Mouse (Mus musculus): ENCODE data around the gene Tenm2.
A peak's percentile ranks its signal among the peaks of the same experiment; 100 is the strongest.

Tenm2 gene

GRCm38 (mm10) chr11:35972270-35972931 lies 1263.4 kb downstream of the Tenm2 start:
- no peak for DNase-seq (ENCODE audit: inconsistent age in 2 of 2, low spot score in 1 of 2)

- DNase-seq (ENCODE audit: inconsistent age in 2 of 2, low spot score in 1 of 2): peak; percentile 78 to 87
Measured at GRCm38 (mm10) chr11:35970806-35971705, 1264.7 kb downstream of the Tenm2 start.

GRCm38 (mm10) chr11:35968291-35968690 lies 1267.5 kb downstream of the Tenm2 start:
- DNase-seq (ENCODE audit: inconsistent age in 2 of 2, low spot score in 1 of 2): peak; percentile 71 to 86

DNA sequence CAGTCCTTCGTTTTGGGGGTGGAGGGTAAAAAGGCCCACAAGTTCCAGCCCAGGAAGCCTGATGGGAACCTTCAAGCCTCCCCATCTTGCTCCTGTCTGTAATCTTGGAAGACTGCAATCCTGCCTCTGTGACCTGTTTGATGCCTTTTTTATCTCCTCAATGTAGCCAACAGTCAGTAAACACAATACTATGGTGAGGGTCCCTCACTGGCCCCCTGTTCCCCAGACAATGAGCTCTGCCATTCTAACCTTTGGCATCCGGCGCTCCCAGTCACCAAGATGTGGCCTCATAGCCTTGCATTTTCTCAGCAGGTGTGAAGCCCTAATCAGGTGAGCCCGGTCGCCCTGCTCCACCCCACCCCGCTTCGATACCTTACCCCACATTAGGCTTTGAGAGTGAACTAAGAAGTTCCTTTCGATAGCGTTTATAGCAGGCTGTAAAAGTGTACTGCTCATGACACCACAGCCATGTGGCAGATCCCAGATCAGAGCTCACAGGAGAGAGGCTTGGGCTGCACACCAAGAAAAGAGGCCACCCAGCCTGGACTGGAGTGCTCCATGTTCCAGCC lies 1271.7 kb downstream of the Tenm2 start:
- DNase-seq (ENCODE audit: inconsistent age in 2 of 2, low spot score in 1 of 2): no peak

- peak in 1 of 2 experiments; percentile 69 for DNase-seq (ENCODE audit: inconsistent age in 2 of 2, low spot score in 1 of 2)
Measured at GRCm38 (mm10) chr11:35963554-35963953, 1272.2 kb downstream of the Tenm2 start.

- no peak for DNase-seq (ENCODE audit: inconsistent age in 2 of 2, low spot score in 1 of 2)
Measured at GRCm38 (mm10) chr11:35962431-35962830, 1273.3 kb downstream of the Tenm2 start.

- no peak for DNase-seq (ENCODE audit: inconsistent age in 2 of 2, low spot score in 1 of 2)
Measured at GRCm38 (mm10) chr11:35959270-35959669, 1276.5 kb downstream of the Tenm2 start.
